Mouse (Mus musculus) adipocyte (in vitro differentiated cells): ENCODE measurements around the gene Anks1b.

Experiments
- DNase-seq: peaks from one replicate; pipeline ENCODE4 v3.0.0-alpha.2; 2016; ENCODE audit warnings: low spot score

The Anks1b gene

DNA sequence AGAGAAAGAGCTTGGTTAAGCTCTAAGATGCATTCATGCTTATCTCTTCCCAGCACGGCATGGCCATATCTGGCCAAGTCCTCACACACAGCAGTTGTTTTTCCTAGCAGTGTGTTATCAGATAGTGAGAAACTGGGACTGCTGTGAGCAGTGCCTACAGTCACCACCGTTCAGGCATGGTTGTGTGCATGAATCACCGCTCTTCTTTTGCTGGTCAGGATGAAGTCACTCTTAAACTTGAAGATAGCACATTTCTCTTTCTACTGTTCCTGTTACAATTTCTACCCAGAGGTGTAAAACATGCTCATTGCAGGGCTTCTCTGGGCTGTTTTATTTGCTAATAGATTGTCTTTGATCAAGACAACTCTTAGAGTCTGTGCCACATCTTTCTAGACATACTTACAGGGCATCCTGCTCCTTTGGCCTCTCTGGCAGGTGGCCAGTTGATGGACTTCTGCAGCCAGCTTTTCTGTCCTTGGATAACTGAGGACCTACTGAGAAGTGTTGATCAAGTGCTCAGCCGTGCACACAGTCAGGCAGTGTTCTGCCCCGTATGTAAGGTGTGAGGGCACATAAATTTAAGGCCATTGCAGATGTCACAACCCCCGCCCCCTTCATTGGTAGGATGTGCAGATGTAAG is 296.8 kb downstream of the Anks1b start:
- DNase-seq, result no peak

DNA sequence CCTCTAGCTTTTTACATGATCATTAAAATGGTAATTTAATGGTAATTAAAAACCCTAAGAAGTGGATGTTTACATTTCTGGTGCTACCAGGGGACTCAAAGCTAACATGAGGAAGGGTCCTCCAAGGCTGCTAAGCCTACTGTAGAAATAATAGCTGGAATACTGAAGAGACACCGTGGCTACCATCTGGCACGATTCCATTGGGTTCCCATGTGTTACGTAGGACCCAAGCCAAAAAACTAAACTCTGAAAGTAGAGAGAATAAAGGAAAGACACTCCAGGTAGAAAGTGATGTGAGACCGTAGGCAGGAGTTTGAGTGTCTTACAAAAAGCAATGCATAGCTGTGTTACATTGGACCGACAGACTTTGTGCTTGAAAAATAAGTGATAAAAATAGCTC is 317.1 kb downstream of the Anks1b start:
- DNase-seq, result no peak

DNA sequence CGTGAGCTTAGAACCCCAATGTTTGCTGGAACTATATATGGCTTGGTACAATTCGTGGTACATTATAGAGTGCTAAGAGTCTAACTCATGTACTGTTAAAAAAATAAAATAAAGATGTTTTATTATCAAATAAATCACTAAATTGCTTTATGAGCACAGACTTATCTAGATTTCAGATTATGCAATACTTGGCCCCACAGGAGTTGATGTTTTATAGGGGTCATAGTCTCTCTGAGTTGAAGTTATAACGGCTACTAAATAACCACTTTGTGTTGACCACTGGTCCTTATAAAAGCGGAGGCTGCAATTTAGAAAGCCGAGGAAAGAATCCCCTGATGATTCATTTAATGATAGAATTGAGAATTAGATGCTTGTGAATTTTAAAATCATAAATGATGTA is 323.6 kb downstream of the Anks1b start:
- no peak for DNase-seq

DNA sequence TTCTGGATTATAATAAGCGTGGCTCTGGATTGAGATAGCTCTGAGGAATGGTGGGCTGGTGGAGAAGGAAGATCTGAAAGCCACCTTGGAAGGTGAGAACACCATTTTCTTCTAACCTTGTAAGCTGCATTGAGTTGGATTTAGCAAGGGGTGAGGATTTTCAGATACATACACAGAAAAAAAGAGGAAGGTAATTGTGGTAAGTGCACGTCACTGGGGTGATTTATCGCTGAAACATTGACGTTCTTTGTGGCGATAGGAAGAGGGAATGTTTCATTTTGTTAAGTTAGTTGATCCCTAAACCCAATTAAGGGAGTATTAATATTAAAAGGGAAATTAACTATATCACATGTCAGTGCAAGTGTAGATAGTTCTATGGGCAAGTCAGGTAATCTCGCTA is 336.7 kb downstream of the Anks1b start:
- DNase-seq, result no peak

DNA sequence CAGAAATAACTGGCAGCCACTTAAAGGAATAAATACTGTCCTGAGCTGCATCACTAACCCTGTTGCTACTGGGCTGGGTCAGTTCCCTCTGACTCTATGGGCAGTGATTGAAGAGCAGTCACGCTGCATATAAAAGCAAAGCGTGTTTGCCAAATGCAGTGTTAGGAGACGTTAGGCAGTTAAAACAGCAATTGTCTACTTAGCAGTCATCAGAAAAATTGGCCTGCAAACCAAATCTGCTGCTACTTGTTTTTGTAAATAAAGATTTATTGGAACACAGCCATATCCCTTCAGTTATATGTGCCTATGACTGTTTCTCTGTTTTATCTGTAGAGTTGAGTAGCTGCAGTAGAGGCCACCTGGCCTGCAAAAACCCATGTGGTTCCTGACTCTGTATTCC is 347.2 kb downstream of the Anks1b start:
- no peak for DNase-seq

DNA sequence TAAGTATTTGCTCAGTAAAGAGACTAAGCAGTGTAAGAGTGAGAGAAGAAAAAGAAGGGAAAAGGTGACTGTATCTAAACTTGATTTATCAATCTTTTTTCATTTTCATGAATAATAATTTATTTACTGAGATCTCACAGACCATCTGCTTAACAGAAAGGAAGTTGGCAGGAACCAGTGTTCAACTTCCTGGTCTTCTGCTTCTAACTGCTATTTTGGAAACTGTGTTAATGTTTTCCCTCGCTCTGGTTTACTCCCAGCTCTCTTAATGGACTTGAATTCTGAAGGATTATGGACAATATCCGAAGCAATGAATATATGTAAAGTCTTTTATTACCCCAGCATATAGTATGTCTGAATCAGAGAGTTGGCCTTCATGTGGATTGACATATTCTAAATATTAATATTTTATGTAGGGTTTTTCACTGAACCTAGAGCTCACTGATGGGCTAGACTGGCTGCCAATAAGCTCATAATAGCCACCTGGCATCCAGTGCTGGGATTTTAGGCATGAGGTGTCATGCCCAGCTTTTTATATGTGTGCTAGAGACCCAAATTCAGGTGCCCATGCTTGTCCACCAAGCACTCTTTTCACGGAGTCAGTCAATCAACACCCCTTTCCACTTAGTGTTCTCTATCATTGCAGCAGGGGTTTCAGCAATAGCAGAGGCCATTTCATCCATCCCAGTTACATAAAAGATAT is 349.6 kb downstream of the Anks1b start:
- no peak for DNase-seq

DNA sequence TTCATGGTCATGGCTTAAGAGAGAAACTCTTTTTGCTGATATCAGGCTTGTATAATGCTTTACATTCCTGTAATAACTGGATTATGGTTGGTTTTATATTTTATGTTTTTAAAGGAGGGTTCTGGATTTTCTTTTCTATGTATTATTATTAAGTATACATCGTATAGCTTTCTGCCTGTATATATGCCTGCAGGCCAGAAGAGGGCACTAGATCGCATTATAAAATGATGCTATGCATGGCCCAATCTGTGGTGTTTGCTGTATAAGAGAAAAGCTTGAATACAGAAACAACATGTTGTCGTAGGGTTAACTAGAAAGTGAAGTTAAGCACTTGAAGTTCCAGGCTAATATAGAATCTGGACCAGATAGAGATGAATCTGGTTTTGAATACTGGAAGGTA is 362.0 kb downstream of the Anks1b start:
- no peak for DNase-seq

DNA sequence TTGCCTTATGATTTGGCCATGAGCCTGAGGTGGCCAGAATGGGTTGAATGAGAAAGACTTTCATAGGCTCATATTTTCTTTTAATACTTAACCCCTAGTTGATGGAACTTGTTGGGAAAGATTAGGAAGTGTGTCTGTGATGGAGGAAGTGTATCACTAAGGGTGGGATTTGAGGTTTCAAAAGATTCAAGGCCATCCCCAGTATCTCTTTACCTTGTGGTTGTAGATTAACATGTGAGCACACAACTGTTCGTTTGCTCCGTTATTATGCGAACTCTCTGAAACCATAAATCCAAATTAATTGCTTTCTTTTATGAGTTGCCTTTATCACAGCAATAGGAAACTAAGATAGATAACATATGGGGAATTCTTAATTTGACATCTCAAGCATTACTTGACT is 364.0 kb downstream of the Anks1b start:
- DNase-seq, result no peak

DNA sequence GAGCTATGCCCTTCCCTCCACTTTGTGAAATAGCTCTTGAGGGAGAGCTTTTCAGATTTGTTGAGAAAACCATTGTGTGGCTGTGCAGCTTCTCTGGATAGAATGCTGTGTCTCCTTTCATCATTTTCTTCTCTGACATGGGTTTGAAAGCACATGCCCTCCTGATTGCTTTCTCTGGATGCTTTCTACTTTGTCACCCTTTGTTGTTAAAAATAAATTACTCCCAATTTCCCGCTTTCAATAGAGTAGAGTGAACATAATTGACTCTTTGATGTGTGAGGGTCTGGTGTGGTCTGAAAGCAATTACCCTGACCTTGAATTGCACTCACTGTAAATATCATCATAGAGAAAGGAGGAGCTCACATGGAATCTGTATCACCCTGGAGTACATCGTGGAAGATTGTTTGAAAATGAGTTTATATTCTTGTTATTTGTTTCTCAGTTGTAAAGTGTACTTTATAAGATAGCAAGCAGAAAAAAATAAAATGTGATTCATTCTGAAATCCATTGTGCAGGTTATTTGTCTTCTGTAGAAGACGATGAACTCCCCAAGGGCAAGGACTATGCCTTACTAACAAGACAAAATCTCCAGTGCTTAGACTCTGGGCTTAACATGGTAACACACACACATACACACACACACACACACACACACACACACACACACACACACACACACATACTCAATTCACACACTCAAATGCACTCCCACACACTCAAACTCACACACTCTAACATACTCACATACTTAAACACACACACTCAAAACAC is 385.8 kb downstream of the Anks1b start:
- no peak for DNase-seq

DNA sequence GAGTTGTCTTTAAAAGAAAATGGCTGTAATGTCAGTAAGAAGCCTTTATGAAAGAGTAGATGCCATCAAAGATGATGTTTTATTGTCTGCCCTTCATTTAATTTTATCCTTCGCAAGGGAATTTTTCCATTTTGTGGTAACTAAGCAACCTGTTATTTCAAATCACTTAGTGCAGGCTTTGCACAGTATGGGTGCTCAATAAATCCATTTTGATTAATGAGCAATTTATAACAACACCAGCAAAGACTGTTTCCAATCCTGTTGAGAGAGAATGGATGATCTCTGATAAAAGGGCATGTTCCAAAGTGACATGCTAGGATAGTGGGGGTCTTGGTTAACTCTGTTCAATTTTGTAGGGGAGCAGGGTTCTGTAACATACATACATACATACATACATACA is 398.0 kb downstream of the Anks1b start:
- no peak for DNase-seq

DNA sequence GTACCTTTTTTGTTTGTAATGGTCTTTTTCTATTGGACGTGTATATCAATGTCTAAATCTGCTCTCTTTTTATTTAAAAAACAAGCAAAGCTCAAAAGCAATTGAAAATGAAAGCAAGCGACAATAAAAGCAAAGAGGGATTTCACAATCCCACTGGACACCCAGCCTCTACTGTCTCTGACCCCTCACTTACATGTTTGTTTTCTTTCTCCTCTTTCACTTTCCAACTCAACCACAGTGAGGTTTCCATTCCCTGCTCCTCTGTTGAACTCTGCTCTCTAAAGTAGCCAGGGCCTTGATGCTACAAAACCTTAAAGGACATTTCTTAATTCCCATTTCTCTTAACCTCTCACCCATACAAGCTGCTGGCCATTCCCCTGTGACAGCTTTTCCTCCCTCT is 400.0 kb downstream of the Anks1b start:
- DNase-seq, result peak; percentile 59

DNA sequence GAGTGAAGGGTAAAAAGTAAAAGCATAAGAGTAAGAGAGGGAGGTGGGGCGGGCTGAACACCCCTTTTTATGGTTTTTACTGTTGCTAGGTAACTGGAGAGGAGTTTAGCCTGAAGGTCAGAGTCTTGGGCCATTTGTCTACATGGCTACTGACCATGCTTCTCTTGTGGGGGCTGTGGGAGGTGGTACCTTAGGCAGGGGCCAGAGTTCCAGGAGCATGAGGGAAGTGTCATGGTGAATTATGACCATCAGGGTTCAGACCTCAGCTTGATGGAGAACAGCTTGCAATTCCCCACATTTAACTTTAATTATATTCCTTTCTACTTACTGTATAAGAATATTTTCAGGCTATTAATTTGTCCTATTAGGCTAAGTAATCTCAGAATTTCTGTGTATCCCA is 413.3 kb downstream of the Anks1b start:
- DNase-seq, result no peak

DNA sequence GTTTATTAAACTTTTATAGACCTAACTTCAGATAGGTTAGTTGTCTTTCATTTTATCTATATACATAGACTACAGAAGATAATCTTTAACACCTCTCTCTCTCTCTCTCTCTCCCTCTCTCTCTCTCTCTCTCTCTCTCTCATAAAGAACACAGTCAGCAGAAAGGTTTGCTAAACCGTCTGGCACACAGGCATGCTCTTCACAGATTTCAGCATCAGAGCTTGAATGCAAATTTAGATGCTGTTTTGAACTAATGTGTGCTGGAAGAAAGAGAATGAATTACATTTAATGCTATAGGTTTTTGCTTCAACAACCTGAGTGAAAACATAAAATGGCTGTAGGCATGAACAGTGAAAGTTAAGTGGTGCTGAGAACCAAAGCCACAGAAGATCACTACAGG is 429.9 kb downstream of the Anks1b start:
- no peak for DNase-seq

DNA sequence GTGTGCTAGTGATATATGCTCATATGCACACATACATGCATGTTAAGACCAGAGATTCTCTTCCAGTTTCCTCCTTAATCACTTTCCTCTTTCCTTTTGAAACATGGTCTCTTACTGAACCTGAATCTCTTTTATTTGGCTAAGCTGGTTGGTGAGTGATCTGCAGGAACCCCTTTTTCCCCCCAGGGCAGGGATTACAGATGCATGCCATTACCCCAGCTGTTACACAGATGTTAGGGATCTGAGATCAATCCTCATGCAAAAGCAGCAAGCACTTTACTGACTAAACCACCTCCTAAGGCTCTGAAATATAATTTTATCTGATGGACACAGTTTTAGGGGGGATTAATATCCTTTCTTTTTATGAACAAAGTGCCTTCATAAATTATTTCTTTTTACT is 432.8 kb downstream of the Anks1b start:
- no peak for DNase-seq

DNA sequence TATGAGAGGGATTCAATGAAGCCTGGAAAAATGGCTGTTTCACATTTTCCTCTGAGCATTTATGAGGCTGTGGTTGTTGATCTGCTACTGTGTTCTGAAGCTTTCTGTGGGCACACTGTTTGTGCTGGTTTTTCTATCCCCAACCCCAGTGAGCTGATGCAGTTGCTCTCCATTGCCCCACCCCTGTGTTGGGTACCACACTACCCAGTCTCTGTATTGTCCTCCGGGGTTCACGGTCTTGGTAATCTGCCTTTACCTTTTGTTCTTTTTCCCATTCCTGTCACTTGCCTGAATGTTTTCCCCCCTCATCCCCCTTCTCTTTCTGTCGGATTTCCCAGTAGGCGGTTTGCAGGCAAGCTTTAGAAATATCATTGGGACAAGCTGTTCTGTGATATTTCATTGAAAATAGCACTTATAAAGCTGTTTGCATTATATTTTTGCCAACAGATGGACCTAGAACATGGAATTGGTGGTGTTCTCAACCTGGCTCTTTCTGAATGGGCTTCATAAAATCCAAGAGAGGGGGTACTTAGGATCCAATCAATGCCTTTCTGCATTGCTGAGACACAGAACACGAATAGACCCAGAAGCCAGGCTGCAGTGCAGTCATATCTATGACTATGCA is 434.7 kb downstream of the Anks1b start:
- DNase-seq, result no peak

DNA sequence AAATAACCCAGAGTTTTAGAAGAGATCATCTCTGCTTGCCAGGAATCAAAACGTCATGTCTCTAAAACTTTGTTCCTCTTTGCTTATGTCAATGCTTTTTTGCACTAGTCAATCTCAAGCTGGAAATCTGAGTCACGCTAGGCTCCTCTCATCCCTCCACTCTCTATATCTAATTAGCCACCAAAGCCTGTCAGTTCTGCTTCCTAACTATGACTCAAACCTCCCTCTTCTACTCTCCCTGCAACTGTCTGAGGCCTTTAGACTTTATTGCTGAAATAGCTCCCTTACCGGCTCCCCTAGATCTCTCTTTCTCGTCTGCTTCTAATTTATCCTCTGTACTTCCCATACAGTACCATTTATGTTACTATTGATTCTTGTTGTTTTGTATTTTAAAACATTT is 456.5 kb downstream of the Anks1b start:
- DNase-seq, result no peak

DNA sequence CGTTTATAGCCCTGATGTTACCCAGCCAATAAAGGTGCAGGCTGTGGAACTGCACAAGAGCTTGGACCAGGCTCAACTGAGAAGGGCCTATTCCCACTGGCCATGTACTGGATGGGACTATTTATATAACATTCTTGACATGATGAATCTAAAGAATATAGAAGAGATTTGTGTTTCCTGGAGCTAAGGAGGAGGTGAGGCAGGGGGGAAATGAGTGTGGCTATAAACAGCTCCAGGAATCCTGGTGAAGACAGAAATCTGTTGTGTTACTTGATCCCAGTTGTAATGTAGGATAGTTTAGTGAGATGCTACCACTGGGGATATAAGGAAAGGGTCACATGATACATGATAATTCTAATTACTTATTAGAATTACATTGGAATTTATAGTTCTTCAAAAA is 472.1 kb downstream of the Anks1b start:
- DNase-seq, result no peak

DNA sequence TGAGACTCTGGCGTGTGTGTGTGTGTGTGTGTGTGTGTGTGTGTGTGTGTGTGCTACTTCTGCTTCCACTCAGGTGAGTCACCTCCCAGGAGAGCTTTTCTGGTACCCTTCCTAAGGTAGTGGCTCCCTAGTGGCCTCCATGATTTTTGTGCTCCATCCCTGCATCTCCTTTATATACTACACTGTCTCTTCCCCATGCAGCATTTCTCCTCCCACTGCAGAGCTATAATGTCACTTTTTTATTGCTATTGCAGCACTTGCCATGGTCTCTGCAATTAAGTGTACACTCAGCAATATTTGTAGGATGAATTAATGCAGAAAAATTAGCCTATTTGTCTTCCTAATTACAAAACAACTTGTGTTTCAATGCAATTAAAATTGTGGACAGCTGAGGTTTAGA is 482.9 kb downstream of the Anks1b start:
- no peak for DNase-seq

DNA sequence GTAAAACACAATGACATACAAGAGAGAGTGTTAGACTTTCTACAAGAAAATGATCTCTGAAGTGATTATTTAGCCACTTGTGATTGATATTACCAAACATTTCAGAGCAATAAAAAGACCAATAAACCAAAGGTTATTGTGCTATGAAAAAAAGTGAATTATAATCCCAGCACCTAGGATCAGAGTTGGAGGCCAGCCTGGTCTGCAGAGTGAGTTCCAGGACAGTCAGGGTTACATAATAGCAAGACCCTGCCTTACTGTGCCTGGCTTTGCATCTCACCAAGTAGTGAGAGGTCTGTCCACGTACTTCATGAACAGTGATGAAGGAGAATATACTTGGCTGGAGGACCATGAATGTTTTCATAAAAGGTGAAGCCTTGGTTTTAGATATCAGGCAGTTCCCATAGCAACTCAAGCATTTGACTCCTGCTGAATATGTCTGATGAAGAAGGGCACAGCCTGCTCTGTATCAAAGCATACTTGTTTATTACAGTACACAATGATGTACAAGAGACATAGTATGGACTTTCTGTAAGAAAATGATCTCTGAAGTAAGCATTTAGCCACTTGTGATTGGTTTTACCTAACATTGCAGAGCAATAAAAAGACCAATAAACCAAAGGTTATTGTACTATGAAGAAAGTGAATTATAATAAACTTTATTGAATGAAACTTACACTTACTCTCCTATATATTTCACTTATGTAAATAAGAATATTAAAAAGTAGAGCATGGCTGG is 484.0 kb downstream of the Anks1b start:
- DNase-seq, result no peak

DNA sequence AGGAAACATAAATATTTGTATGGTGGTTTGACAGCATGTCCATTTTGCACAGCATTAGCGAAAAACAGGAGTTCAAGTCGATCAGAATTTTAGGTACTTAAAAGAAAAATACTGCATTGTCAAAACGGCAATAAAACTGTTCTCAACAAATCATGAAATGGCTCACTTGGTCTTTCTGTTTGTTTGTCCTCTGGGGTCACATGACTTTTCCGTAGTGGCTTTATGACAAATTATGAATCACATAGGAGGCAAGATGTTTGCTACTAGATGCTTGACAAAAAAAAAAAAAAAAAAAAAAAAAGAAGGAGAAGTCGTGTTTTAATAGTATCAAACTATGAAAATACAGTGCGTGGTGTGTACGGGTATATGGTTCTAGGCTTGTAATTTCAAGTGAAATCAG is 495.7 kb downstream of the Anks1b start:
- no peak for DNase-seq

DNA sequence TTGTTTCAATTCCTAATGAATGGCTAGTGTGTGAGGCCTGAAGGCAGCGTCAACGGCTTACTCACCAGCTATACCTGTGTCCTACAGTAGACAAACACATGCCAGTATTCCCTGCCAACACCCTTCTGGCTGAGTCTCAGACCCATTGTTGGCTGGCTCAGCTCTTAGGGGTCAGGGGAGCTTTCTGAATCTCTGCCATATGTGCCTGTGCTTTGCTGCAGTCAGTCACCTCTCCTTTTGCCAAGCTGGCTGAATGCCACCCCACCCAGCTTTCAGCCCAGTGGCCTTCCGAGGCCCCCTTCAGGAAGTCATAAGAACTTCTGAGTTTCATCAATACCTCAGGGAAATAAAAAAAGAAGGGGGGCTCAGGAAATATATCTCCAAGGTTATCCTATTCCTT is 497.4 kb downstream of the Anks1b start:
- DNase-seq, result peak; percentile 14

DNA sequence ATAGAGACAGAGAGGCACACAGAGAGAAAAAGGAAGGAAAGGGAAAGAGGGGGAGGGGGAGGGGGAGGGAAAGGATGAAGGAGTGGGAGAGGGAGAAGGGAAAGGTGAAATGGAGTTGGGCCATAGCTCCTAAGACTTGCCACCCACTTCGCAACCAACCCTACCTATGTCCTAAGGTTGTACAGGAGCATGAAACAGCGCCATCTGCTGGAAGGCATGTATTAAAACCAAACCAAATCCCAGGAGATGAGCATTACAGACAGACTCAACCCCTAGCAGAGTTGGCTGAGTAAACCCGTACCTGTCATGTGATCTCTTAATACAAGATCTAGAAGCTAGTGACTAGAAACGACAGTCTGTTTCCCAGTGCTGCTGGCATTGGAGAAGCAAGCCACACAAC is 500.2 kb downstream of the Anks1b start:
- peak; percentile 12 for DNase-seq
